Mouse (Mus musculus) kidney, adult 2 months (tissue): ENCODE data around the gene Myl7.

Experiments used
- CTCF ChIP-seq: fragments of 200-500 bp; conservative IDR thresholded peaks from 2 replicates; pipeline ENCODE4 v1.5.1; 2011; ENCODE audit warnings: low read depth, mild to moderate bottlenecking, control low read depth, low read length, moderate library complexity, mixed read lengths; ENCODE audit not compliant: insufficient read depth, insufficient read length
- POLR2A ChIP-seq: fragments of 200-500 bp; IDR thresholded peaks from one replicate; pipeline ENCODE4 v1.6.1; 2011; ENCODE audit warnings: low read depth, low read length, control low read depth

- TF ChIP-seq CTCF, result no peak
- no peak for TF ChIP-seq POLR2A
Observed at GRCm38 (mm10) chr11:5877421-5877820, 21.2 kb downstream of the Myl7 start.
